Mouse (Mus musculus): ENCODE measurements around the gene Ttpal. TPM values are rescaled to one million over a fixed set of nuclear protein-coding genes. Genes with fewer than 3 reads are reported as not detected.
A peak's percentile ranks its signal among the peaks of the same experiment; 100 is the strongest.

Gene Ttpal
- polyA plus RNA-seq, 1 experiment, result 1.2 TPM

DNA sequence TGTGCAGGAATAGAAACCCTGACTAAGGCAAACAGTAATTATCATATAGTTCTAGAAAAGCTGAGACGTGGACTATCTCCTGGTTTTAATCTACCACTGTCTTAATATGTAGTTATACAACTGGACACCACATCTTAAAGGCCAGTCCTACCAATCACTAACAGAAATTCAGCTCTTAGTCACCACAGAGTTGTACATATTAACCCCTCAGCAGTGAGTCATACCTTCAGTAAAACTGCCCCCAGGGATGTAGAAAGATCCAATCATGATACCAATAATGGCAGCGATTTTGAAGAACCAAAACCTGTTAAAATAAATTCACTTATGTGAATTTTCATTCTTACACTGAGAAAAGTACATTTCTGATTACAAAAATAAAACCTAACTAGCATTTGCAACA, 32.1 kb downstream of the Ttpal start:
- Histone ChIP-seq H3K36me3 (ENCODE audit: control insufficient read depth) (peaks cover 100% of the 10 kb centered on the region), H3K9me3 (ENCODE audit: control insufficient read depth, low read length) (no peaks in the 10 kb centered on the region), H3K4me1 (ENCODE audit: control insufficient read depth) (peaks cover 32% of the 10 kb centered on the region), H3K4me3 (replicated peaks) (no peak overlapping the region), H3K27me3 (ENCODE audit: control insufficient read depth) (no peaks in the 10 kb centered on the region)
- no peak for TF ChIP-seq TAL1 (IDR thresholded peaks at IDR 0.05; ENCODE audit: low read length)

DNA sequence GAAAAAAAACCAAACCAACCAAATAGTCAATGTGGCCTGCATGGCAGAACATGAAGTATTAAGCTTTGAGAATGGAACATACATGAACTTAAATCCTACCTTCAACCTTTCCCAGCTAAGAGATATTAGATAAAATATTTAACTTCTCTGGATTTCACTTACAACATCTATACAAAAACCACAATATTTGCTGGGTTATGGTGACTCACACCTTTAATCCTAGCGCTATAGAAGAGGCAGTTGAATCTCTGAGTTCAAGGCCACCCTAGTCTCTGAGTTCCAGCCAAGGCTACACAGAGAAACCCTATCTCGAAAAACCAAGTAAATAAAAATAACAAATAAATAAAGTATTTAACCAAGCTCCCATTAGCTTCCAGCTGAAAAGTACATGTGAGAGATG, 33.9 kb downstream of the Ttpal start:
- Histone ChIP-seq H3K4me1 (ENCODE audit: control insufficient read depth) (peaks cover 50% of the 10 kb centered on the region), H3K9me3 (ENCODE audit: control insufficient read depth, low read length) (no peaks in the 10 kb centered on the region), H3K27me3 (ENCODE audit: control insufficient read depth) (no peaks in the 10 kb centered on the region), H3K36me3 (ENCODE audit: control insufficient read depth) (peaks cover 100% of the 10 kb centered on the region), H3K4me3 (replicated peaks) (no peak overlapping the region)
- TF ChIP-seq GATA1 (IDR thresholded peaks at IDR 0.05; ENCODE audit: low read length) (no peak), TAL1 (IDR thresholded peaks at IDR 0.05; ENCODE audit: low read length) (no peak)

DNA sequence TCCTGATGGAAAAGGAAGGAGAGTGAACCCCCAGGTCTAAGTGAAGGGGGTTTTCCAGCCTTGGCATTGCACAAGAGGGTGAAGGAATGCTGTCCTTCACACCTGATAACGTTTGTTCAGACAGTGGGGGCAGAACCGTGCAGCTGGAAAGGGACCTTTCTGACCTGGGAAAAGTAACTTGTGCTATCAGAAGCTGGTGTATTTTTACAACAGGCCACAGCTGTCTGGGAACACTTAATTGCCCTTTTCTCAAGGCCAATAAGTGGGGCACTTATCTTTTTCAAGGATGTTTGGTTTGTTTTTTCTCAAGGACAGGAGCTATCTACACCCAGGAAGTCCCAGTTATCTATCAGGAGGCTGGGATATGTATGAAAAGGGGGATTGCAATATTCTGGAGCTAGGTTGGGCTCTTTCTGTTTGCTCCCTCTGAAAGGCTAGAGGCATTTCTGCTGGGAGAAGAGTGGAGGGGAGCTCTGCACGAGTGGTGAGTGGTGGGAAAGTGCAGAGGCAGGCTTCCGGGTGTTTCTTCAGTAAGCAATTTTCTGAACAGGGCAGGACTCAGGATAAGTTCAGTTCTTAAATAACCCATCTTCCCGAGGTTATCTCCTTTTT, 35.6 kb downstream of the Ttpal start:
- H3K4me3 ChIP-seq (replicated peaks), result peak overlapping the region; percentile 24
- peaks cover 65% of the 10 kb centered on the region for H3K4me1 ChIP-seq (ENCODE audit: control insufficient read depth)
- H3K9me3 ChIP-seq (ENCODE audit: control insufficient read depth, low read length), result no peaks in the 10 kb centered on the region
- H3K36me3 ChIP-seq (ENCODE audit: control insufficient read depth), result peaks cover 100% of the 10 kb centered on the region
- no peak for TF ChIP-seq TAL1 (IDR thresholded peaks at IDR 0.05; ENCODE audit: low read length)
- TF ChIP-seq GATA1 (IDR thresholded peaks at IDR 0.05; ENCODE audit: low read length), result no peak
- H3K27me3 ChIP-seq (ENCODE audit: control insufficient read depth), result no peaks in the 10 kb centered on the region

DNA sequence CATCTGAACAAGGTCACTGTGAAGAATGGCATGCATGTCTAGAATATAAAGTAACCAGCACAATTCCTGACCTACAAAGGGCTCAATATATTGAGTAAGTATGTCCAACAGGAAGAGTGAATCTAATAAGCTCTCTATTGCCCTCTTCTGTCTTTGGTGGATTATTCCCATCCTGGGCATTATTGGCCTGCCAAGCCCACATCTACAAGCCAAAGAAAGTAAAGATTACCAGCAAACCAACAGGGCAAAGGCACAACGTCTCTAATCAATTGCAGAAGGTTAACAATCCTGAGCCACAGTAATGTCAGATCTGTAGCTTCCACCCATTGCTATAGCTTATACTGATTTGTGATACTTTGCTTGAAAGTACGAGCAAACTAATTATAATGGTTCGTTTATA, 38.4 kb downstream of the Ttpal start:
- Histone ChIP-seq H3K9me3 (ENCODE audit: control insufficient read depth, low read length) (no peaks in the 10 kb centered on the region), H3K27me3 (ENCODE audit: control insufficient read depth) (no peaks in the 10 kb centered on the region), H3K4me3 (replicated peaks) (peak overlapping the region; percentile 95), H3K4me1 (ENCODE audit: control insufficient read depth) (peaks cover 66% of the 10 kb centered on the region), H3K36me3 (ENCODE audit: control insufficient read depth) (peaks cover 87% of the 10 kb centered on the region)
- no peak for TF ChIP-seq TAL1 (IDR thresholded peaks at IDR 0.05; ENCODE audit: low read length)
- no peak for TF ChIP-seq GATA1 (IDR thresholded peaks at IDR 0.05; ENCODE audit: low read length)

DNA sequence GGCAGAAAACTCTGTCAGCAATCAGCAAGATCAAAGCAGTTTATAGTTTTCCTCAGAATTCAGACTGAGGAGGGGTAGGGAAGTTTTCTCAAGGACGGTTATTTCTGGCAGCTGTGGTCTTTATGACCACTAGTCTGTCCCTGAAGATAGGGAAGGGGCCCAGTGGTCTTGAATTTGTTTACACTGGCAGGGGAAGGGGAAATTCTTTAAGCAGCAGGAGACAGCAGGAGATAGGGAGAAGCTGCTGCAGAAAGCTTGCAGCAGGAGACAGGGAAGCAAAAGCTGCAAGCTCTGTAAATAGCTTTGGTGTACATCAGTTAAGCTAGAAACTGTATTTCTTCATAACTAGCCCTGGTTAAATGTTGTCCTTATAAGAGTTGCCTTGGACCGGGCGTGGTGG, 39.6 kb downstream of the Ttpal start:
- H3K27me3 ChIP-seq (ENCODE audit: control insufficient read depth), result no peaks in the 10 kb centered on the region
- no peak for TF ChIP-seq GATA1 (IDR thresholded peaks at IDR 0.05; ENCODE audit: low read length)
- TF ChIP-seq TAL1 (IDR thresholded peaks at IDR 0.05; ENCODE audit: low read length), result no peak
- peaks cover 75% of the 10 kb centered on the region for H3K36me3 ChIP-seq (ENCODE audit: control insufficient read depth)
- peaks cover 71% of the 10 kb centered on the region for H3K4me1 ChIP-seq (ENCODE audit: control insufficient read depth)
- H3K9me3 ChIP-seq (ENCODE audit: control insufficient read depth, low read length), result no peaks in the 10 kb centered on the region
- peak overlapping the region; percentile 95 for H3K4me3 ChIP-seq (replicated peaks)

DNA sequence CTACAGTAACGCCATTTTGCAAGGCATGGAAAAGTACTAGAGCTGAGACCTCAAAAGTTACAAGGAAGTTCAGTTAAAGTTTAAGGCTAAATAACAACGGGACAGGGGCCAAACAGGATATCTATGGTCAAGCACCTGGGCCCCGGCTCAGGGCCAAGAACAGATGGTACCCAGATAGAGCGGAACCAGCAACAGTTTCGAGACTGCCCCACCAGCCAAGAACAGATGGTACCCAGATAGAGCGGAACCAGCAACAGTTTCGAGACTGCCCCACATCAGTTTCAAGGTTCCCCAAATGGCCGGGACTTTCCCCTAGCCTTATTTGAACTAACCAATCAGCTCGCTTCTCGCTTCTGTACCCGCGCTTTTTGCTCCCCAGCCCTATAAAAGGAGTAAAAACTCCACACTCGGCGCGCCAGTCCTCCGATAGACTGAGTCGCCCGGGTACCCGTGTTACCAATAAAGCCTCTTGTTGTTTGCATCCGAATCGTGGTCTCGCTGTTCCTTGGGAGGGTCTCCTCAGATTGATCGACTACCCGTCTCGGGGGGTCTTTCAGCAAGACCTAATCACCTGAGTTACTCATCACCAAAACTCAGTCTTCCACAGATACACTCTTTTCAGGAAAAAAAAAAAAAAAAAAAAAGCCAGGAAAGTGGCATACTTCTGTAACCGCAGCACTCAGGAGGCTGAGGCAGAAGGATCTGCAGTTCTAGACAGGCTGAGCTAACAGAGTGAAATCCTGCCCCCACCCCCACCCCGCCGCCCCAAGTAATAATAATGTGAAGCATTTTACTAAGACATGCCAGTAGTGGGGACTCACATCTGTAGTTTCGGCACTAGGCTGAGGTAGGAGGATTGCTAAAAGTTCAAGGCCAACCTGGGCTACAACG, 40.8 kb downstream of the Ttpal start:
- H3K9me3 ChIP-seq (ENCODE audit: control insufficient read depth, low read length), result no peaks in the 10 kb centered on the region
- H3K4me1 ChIP-seq (ENCODE audit: control insufficient read depth), result peaks cover 63% of the 10 kb centered on the region
- peak overlapping the region; percentile 95 for H3K4me3 ChIP-seq (replicated peaks)
- no peaks in the 10 kb centered on the region for H3K27me3 ChIP-seq (ENCODE audit: control insufficient read depth)
- H3K36me3 ChIP-seq (ENCODE audit: control insufficient read depth), result peaks cover 63% of the 10 kb centered on the region
- TF ChIP-seq TAL1 (IDR thresholded peaks at IDR 0.05; ENCODE audit: low read length), result peak; percentile 95
- peak; percentile 83 for TF ChIP-seq GATA1 (IDR thresholded peaks at IDR 0.05; ENCODE audit: low read length)

DNA sequence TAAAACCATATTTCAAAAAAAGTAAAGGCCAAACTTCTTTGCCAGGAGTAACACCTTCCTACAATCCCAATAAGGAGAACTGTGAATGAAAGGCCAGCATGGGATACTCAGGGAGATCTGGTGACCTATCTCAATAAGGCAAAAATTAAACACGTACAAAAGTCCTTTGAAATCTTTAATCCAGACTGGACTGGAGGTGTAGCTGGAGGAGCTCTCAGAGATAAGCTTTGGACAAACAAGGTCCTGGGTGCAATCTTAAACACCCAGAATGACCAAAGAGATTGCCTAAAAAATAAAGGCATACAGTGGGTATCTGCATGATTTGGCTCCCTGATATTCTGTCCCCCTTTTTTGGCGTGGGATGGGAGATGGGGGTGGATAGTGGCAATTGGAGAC, 41.5 kb downstream of the Ttpal start:
- Histone ChIP-seq H3K4me3 (replicated peaks) (peak overlapping the region; percentile 95), H3K27me3 (ENCODE audit: control insufficient read depth) (no peaks in the 10 kb centered on the region), H3K36me3 (ENCODE audit: control insufficient read depth) (peaks cover 56% of the 10 kb centered on the region), H3K4me1 (ENCODE audit: control insufficient read depth) (peaks cover 57% of the 10 kb centered on the region), H3K9me3 (ENCODE audit: control insufficient read depth, low read length) (no peaks in the 10 kb centered on the region)
- TF ChIP-seq GATA1 (IDR thresholded peaks at IDR 0.05; ENCODE audit: low read length), result peak; percentile 47
- TF ChIP-seq TAL1 (IDR thresholded peaks at IDR 0.05; ENCODE audit: low read length), result no peak

DNA sequence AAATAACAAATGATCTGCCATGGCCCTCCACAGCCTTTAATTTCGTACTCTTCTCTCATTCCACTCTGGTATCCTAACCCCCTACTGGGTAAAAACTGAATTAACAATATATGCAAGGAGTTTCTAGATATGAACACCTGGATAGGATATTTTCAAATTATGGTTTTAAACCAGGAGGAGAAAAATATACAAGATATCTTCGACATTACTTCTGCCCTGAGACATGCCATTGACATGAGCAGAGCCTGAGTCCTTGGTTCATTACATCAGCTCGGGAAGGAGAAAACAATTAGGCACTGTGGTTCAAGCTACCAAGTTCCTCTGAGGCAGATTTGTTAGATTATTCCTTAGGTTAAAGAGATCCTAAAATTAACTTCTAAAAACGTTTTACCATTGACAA, 41.9 kb downstream of the Ttpal start:
- no peak for TF ChIP-seq TAL1 (IDR thresholded peaks at IDR 0.05; ENCODE audit: low read length)
- H3K4me1 ChIP-seq (ENCODE audit: control insufficient read depth), result peaks cover 53% of the 10 kb centered on the region

DNA sequence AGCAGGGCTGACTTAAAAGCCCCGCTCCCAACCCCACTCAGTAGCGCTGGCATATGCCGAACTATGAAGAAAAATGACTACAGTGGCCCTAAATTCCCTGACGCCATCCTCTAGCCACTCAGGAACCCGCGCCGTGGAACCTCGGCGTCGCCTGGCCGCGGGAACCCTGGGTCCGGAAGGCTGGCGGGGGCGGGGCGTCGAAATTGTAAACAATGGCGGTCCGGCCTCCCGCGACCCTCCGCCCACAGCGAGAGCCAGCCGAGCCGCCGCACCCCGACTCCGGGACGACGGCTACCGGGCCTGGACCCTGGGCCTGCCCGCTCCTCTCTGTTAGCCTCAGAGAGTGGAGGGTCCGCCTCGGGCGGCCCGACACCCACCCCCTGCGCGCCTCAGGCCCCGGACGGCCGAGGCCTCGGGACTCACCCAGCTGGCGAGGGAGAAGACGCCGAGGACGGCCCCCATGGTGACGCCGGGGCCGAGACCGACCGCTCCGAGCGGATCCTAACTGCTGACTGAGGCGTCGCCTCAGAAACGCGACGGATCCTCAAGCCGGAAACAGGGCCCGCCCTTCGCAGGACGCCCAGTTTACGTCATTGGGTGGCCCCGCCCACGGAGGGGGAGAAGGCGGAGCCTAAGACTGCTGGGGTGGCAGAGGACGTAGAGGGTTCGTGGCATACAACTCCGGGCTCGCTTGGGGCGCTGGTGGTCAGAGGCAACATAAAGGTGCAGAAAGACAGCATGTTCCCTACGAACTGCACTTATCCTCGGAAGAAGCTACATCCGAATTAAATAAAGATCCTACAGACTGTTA, 42.7 kb downstream of the Ttpal start, which contains the start of gene Serinc3:
Gene Serinc3 (minus strand): TSS at position 557 of the 811 bp plus-strand sequence.
- H3K4me1 ChIP-seq (ENCODE audit: control insufficient read depth), result peaks cover 45% of the 10 kb centered on the region
- H3K4me3 ChIP-seq (replicated peaks), result peak within 1 kb of the TSS; percentile 95
- no peak for TF ChIP-seq TAL1 (IDR thresholded peaks at IDR 0.05; ENCODE audit: low read length)
- TF ChIP-seq GATA1 (IDR thresholded peaks at IDR 0.05; ENCODE audit: low read length), result no peak
- H3K27me3 ChIP-seq (ENCODE audit: control insufficient read depth), result no peaks in the 10 kb centered on the region
- H3K36me3 ChIP-seq (ENCODE audit: control insufficient read depth), result peaks cover 44% of the 10 kb centered on the region
- no peaks in the 10 kb centered on the region for H3K9me3 ChIP-seq (ENCODE audit: control insufficient read depth, low read length)

More for the DNA sequence above, 41.9 kb downstream of the Ttpal start:
- H3K27me3 ChIP-seq (ENCODE audit: control insufficient read depth), result no peaks in the 10 kb centered on the region
- H3K36me3 ChIP-seq (ENCODE audit: control insufficient read depth), result peaks cover 52% of the 10 kb centered on the region
- H3K4me3 ChIP-seq (replicated peaks), result peak overlapping the region; percentile 95
- H3K9me3 ChIP-seq (ENCODE audit: control insufficient read depth, low read length), result no peaks in the 10 kb centered on the region
